ENCODE assay signal across 33 mouse cellular contexts in the genomic region with DNA sequence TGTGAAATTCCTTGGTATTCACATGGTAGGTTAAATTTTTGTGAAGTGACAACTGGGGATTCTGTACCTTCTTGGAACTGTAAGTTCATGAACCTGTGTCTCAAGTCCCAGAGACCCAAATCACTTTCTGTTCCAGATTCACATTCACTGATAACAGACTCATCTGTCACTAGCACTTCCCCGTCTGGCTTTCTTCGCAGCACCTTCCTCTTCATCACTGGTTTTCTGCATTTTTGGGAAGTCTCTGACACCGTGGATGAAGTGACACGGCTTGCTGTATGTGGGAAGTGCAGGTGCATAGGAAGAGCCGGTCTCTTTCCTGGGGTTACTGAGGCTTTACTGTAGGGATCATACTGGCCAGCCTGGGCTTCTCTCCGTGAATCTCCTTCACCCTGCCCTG. TPM values are rescaled to one million over a fixed set of nuclear protein-coding genes. Genes with fewer than 3 reads are reported as not detected.
A peak's percentile ranks its signal among the peaks of the same experiment; 100 is the strongest.
DNase-seq lines count a peak whose midpoint lies in the region; ATAC-seq and TF ChIP-seq lines count a peak whose summit lies in the region.
"Had no signal": no experiment of that assay in that cellular context is flagged by ENCODE, and none has a peak within 500 bp of the region (broad histone marks: within the 10 kb centered on the region; RNA-seq: fewer than 3 reads in every experiment).

No protein-coding gene starts in this region.

- no peak overlapping the region for H3K27ac ChIP-seq in heart, embryonic 10.5 days
- no peak overlapping the region for H3K27ac ChIP-seq in limb, embryonic 11.5 days (replicated peaks; ENCODE audit: low read depth, low read length)
- no peak overlapping the region for H3K27ac ChIP-seq in limb, embryonic 10.5 days
- H3K27ac ChIP-seq: embryonic facial prominence, embryonic 10.5 days; embryonic facial prominence, embryonic 13.5 days; forebrain, embryonic 12.5 days; forebrain, embryonic 15.5 days; heart, adult 2 months; heart, embryonic 15.5 days; hindbrain, embryonic 14.5 days; hindbrain, postnatal 0 days had no signal

- no peak overlapping the region for H3K4me2 ChIP-seq in limb, embryonic 11.5 days (ENCODE audit: low read depth, severe bottlenecking)
- H3K4me2 ChIP-seq: embryonic facial prominence, embryonic 13.5 days; forebrain, embryonic 12.5 days; forebrain, embryonic 15.5 days; heart, embryonic 12.5 days; heart, embryonic 15.5 days; hindbrain, embryonic 14.5 days had no signal

- H3K36me3 ChIP-seq in heart, embryonic 10.5 days, result peaks cover 37% of the 10 kb centered on the region
- H3K36me3 ChIP-seq in limb, embryonic 11.5 days (ENCODE audit: control insufficient read depth, insufficient read depth, low read length), result peaks cover 8% of the 10 kb centered on the region; the same call in 1 of the 2 replicates
- H3K36me3 ChIP-seq in limb, embryonic 10.5 days, result peaks cover 56% of the 10 kb centered on the region
- peaks cover 64% of the 10 kb centered on the region for H3K36me3 ChIP-seq in E14TG2a.4 (ENCODE audit: insufficient read depth, low read length)

- no peaks in the 10 kb centered on the region for H3K9me3 ChIP-seq in heart, embryonic 10.5 days
- no peaks in the 10 kb centered on the region for H3K9me3 ChIP-seq in limb, embryonic 11.5 days (ENCODE audit: control insufficient read depth, low read length)
- H3K9me3 ChIP-seq in limb, embryonic 10.5 days (replicated peaks), result no peaks in the 10 kb centered on the region
- H3K9me3 ChIP-seq in E14TG2a.4 (ENCODE audit: low read length), result 0 out of 2 replicates have a peak, but pooled peaks cover 6% of the 10 kb centered on the region
- H3K9me3 ChIP-seq: embryonic facial prominence, embryonic 10.5 days; embryonic facial prominence, embryonic 13.5 days; forebrain, embryonic 12.5 days; forebrain, embryonic 15.5 days; G1E; heart, embryonic 12.5 days; heart, embryonic 15.5 days had no signal

- H3K4me1 ChIP-seq in heart, embryonic 10.5 days, result peaks cover 17% of the 10 kb centered on the region
- peaks cover 7% of the 10 kb centered on the region for H3K4me1 ChIP-seq in limb, embryonic 11.5 days (ENCODE audit: control insufficient read depth, insufficient read depth, low read length)
- H3K4me1 ChIP-seq in limb, embryonic 10.5 days, result peaks cover 19% of the 10 kb centered on the region
- peaks cover 66% of the 10 kb centered on the region for H3K4me1 ChIP-seq in E14TG2a.4 (replicated peaks; ENCODE audit: low read depth, low read length)

- H3K9ac ChIP-seq in limb, embryonic 11.5 days (ENCODE audit: low read length), result no peak overlapping the region
- H3K9ac ChIP-seq: embryonic facial prominence, embryonic 13.5 days; forebrain, embryonic 12.5 days; forebrain, embryonic 15.5 days; heart, embryonic 12.5 days; heart, embryonic 15.5 days; hindbrain, embryonic 14.5 days had no signal

- DNase-seq in heart, embryonic 10.5 days (ENCODE audit: low spot score), result peak; percentile 63
- no peak for DNase-seq in heart, adult 9 months (ENCODE audit: low spot score in 2 of 2)
- peak; percentile 14 for DNase-seq in limb, embryonic 11.5 days (ENCODE audit: low spot score)
- DNase-seq in limb, embryonic 10.5 days (ENCODE audit: low spot score), result no peak
- DNase-seq in A20 (ENCODE audit: low read depth, low spot score), result peak; percentile 38
- no peak for DNase-seq in cerebellum, adult 11-12 months
- DNase-seq: adrenal gland, adult 2 months; adrenal gland, postnatal 14 days; cerebellum, adult 11 months; cerebellum, adult 8-10 months; cerebellum, postnatal 10 days; cerebellum, postnatal 36 days; embryo, embryonic 11 days; gastrocnemius, postnatal 25 days; heart, adult 2 months; heart, postnatal 14 days; heart, postnatal 4 days had no signal

- no peak overlapping the region for H3K4me3 ChIP-seq in heart, embryonic 10.5 days
- H3K4me3 ChIP-seq in limb, embryonic 11.5 days (ENCODE audit: low read depth, low read length), result no peak overlapping the region
- H3K4me3 ChIP-seq in limb, embryonic 10.5 days, result no peak overlapping the region
- H3K4me3 ChIP-seq in E14TG2a.4 (replicated peaks; ENCODE audit: low read length), result 0 out of 2 replicates have a peak overlapping the region, but pooled peaks have one; percentile 17
- H3K4me3 ChIP-seq: embryonic facial prominence, embryonic 10.5 days; embryonic facial prominence, embryonic 13.5 days; erythroblast, embryonic 14.5 days; forebrain, embryonic 12.5 days; forebrain, embryonic 15.5 days; heart, adult 2 months; heart, embryonic 12.5 days; heart, embryonic 15.5 days had no signal

- TF ChIP-seq CTCF in E14TG2a.4 (conservative IDR thresholded peaks at IDR 0.05; ENCODE audit: low read length), result no peak

- no peak for ATAC-seq in limb, embryonic 11.5 days (ENCODE audit: insufficient number of reproducible peaks, low FRiP score, low TSS enrichment, low read depth)
- ATAC-seq: CD4-positive, CD25-positive, alpha-beta regulatory T cell, adult 4 months; forebrain, embryonic 15.5 days; hindbrain, postnatal 0 days; inflammation-experienced regulatory T-cells, adult 6 months had no signal

- peaks cover 12% of the 10 kb centered on the region; the same call in 1 of the 2 replicates for H3K27me3 ChIP-seq in heart, embryonic 10.5 days (ENCODE audit: insufficient read depth, poor library complexity, severe bottlenecking)
- H3K27me3 ChIP-seq in limb, embryonic 11.5 days (ENCODE audit: control insufficient read depth, insufficient read depth, low read length), result no peaks in the 10 kb centered on the region; the same call in 1 of the 2 replicates
- peaks cover 11% of the 10 kb centered on the region; the same call in 1 of the 2 replicates for H3K27me3 ChIP-seq in limb, embryonic 10.5 days (ENCODE audit: low read depth, poor library complexity, severe bottlenecking)
- H3K27me3 ChIP-seq in E14TG2a.4 (ENCODE audit: insufficient read depth, low read length), result peaks cover 22% of the 10 kb centered on the region
- H3K27me3 ChIP-seq: embryonic facial prominence, embryonic 13.5 days; forebrain, embryonic 15.5 days had no signal

- 92% methylated on average over 6 of the region's 6 CpGs for WGBS in heart, embryonic 10.5 days
- WGBS in limb, embryonic 11.5 days, result 93% methylated on average over 6 of the region's 6 CpGs
- WGBS in limb, embryonic 10.5 days, result 88% methylated on average over 6 of the region's 6 CpGs

RNA-seq across cellular contexts. Expression of a gene that starts 3.2 kb away (rescaled TPM):
- polyA plus RNA-seq in heart, embryonic 10.5 days (2016; fragmentation: Nextera tagmentation; extraction: Ambion mirVana), result 15.5 and 17.3 TPM in 2 replicates
- polyA plus RNA-seq in limb, embryonic 11.5 days (2014; fragmentation: Nextera tagmentation; extraction: Ambion mirVana), result 23.2 and 24.5 TPM in 2 replicates
- polyA plus RNA-seq in limb, embryonic 10.5 days (2016; fragmentation: Nextera tagmentation; extraction: Ambion mirVana), result 21.2 and 22.3 TPM in 2 replicates

RNA-seq across cellular contexts. Expression of a gene that starts 3.3 kb away (rescaled TPM):
- polyA plus RNA-seq in heart, embryonic 10.5 days (2016; fragmentation: Nextera tagmentation; extraction: Ambion mirVana), result 2.8 and 3.6 TPM in 2 replicates
- 4.6 and 5.2 TPM in 2 replicates for polyA plus RNA-seq in limb, embryonic 11.5 days (2014; fragmentation: Nextera tagmentation; extraction: Ambion mirVana)
- 4.9 and 6.0 TPM in 2 replicates for polyA plus RNA-seq in limb, embryonic 10.5 days (2016; fragmentation: Nextera tagmentation; extraction: Ambion mirVana)
- polyA plus RNA-seq: erythroblast, embryonic 14.5 days had no signal

RNA-seq across cellular contexts. Expression of a gene that starts 8.5 kb away (rescaled TPM):
- 0.48 and 0.51 TPM in 2 replicates for polyA plus RNA-seq in heart, embryonic 10.5 days (2016; fragmentation: Nextera tagmentation; extraction: Ambion mirVana)
- polyA plus RNA-seq in limb, embryonic 11.5 days (2014; fragmentation: Nextera tagmentation; extraction: Ambion mirVana), result 0.43 and 0.52 TPM in 2 replicates
- polyA plus RNA-seq in limb, embryonic 10.5 days (2016; fragmentation: Nextera tagmentation; extraction: Ambion mirVana), result 1.2 and 1.4 TPM in 2 replicates
- polyA plus RNA-seq: CD4-positive, CD25-positive, alpha-beta regulatory T cell, adult 4 months; inflammation-experienced regulatory T-cells, adult 6 months had no signal

RNA-seq across cellular contexts. Expression of a gene that starts 8.6 kb away (rescaled TPM):
- polyA plus RNA-seq in heart, embryonic 10.5 days (2016; fragmentation: Nextera tagmentation; extraction: Ambion mirVana), result 12.4 and 13.8 TPM in 2 replicates
- polyA plus RNA-seq in limb, embryonic 11.5 days (2014; fragmentation: Nextera tagmentation; extraction: Ambion mirVana), result 23.8 and 24.4 TPM in 2 replicates
- 19.5 and 22.4 TPM in 2 replicates for polyA plus RNA-seq in limb, embryonic 10.5 days (2016; fragmentation: Nextera tagmentation; extraction: Ambion mirVana)

RNA-seq across cellular contexts. Expression of a gene that starts 43.5 kb away (rescaled TPM):
- polyA plus RNA-seq in heart, embryonic 10.5 days (2016; fragmentation: Nextera tagmentation; extraction: Ambion mirVana), result not detected in 2 replicates
- not detected in 2 replicates for polyA plus RNA-seq in limb, embryonic 11.5 days (2014; fragmentation: Nextera tagmentation; extraction: Ambion mirVana)
- not detected in 2 replicates for polyA plus RNA-seq in limb, embryonic 10.5 days (2016; fragmentation: Nextera tagmentation; extraction: Ambion mirVana)
- polyA plus RNA-seq: adrenal gland, adult 2 months; CD4-positive, CD25-positive, alpha-beta regulatory T cell, adult 4 months; cortical plate, adult 2 months; embryonic facial prominence, embryonic 10.5 days; embryonic facial prominence, embryonic 13.5 days; erythroblast, embryonic 14.5 days; forebrain, embryonic 12.5 days; forebrain, embryonic 15.5 days; G1E; gonadal fat pad, adult 2 months; heart, adult 2 months; heart, embryonic 12.5 days; heart, embryonic 15.5 days; hindbrain, embryonic 11.5 days; hindbrain, embryonic 14.5 days; hindbrain, postnatal 0 days; inflammation-experienced regulatory T-cells, adult 6 months had no signal

Comparison
In these comparisons a context has a peak if more than half of its experiments do, and no peak if none do; other contexts are left out.
1. DNase-seq: peak in heart, embryonic 10.5 days (single experiment), limb, embryonic 11.5 days (single experiment) and A20 (single experiment); none in heart, adult 9 months (0 of 2), limb, embryonic 10.5 days (single experiment) and cerebellum, adult 11-12 months (single experiment).